Mouse (Mus musculus): ENCODE results near the gene Chst8.

DNA sequence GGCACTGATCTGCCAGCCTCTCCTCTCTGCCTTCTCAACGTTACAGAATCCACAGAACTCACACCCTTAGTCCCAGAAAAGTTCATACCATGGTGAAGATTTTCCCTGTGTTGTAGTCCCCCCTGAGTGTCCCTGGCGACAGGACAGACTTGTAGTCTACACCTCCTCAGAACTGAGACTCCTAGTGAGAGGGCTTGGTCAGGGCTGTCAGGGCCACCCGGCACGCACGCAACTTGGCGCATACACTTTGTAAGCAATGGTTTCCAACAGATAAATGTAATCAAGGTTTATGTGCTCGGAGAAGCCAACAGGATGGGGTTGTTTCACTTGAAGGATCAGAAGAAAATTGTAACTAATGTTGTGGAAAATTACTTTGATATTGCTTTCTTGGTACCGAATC is 67.5 kb downstream of the Chst8 start:
- TF ChIP-seq CTCF (IDR thresholded peaks at IDR 0.05; ENCODE audit: low read depth, low read length): no peak
- no peak for TF ChIP-seq GATA1 (IDR thresholded peaks at IDR 0.05; ENCODE audit: borderline replicate concordance, low read length)
- TF ChIP-seq TAL1 (conservative IDR thresholded peaks at IDR 0.05; ENCODE audit: low read depth, low read length): no peak
- TF ChIP-seq POLR2AphosphoS5 (IDR thresholded peaks at IDR 0.05; ENCODE audit: insufficient replicate concordance, low read depth, low read length): no peak
- no peak for TF ChIP-seq GATA2 (IDR thresholded peaks at IDR 0.05; ENCODE audit: borderline replicate concordance, low read depth, low read length)
